Mouse (Mus musculus) 416B (cell line): Measurements from ENCODE around the gene Dgkz.

Source experiments
- DNase-seq: peaks from one replicate; pipeline ENCODE4 v3.0.0; 2011; ENCODE audit warnings: low read depth

Gene Dgkz

GRCm38 (mm10) chr2:91921181-91921789 is 54.4 kb downstream of the Dgkz start:
- peak; percentile 40 for DNase-seq

GRCm38 (mm10) chr2:91920130-91920529 is 55.5 kb downstream of the Dgkz start:
- no peak for DNase-seq

- DNase-seq = no peak
Observed at GRCm38 (mm10) chr2:91917096-91917495, 58.6 kb downstream of the Dgkz start.

GRCm38 (mm10) chr2:91916346-91916977 is 59.2 kb downstream of the Dgkz start:
- DNase-seq = no peak

GRCm38 (mm10) chr2:91913328-91914110 is 62.1 kb downstream of the Dgkz start:
- no peak for DNase-seq

- DNase-seq = no peak
Observed at GRCm38 (mm10) chr2:91912616-91913015, 63.0 kb downstream of the Dgkz start.

- DNase-seq = no peak
Observed at GRCm38 (mm10) chr2:91906141-91906540, 69.5 kb downstream of the Dgkz start.

- DNase-seq = no peak
Observed at GRCm38 (mm10) chr2:91904618-91905307, 70.9 kb downstream of the Dgkz start.

- DNase-seq = no peak
Observed at GRCm38 (mm10) chr2:91903171-91903925, 72.3 kb downstream of the Dgkz start.

- no peak for DNase-seq
Observed at GRCm38 (mm10) chr2:91902336-91902735, 73.3 kb downstream of the Dgkz start.

- no peak for DNase-seq
Observed at GRCm38 (mm10) chr2:91900431-91900830, 75.2 kb downstream of the Dgkz start.

- no peak for DNase-seq
Observed at GRCm38 (mm10) chr2:91899141-91899540, 76.5 kb downstream of the Dgkz start.

- DNase-seq = no peak
Observed at GRCm38 (mm10) chr2:91897968-91898367, 77.7 kb downstream of the Dgkz start.

GRCm38 (mm10) chr2:91895401-91895800 is 80.3 kb downstream of the Dgkz start:
- no peak for DNase-seq

- DNase-seq = no peak
Observed at GRCm38 (mm10) chr2:91894716-91895115, 80.9 kb downstream of the Dgkz start.

- no peak for DNase-seq
Observed at GRCm38 (mm10) chr2:91884616-91885015, 91.0 kb downstream of the Dgkz start.

- no peak for DNase-seq
Observed at GRCm38 (mm10) chr2:91883961-91884360, 91.7 kb downstream of the Dgkz start.
